Mouse (Mus musculus): Measurements from ENCODE around the gene Prps1. TPM values are rescaled to one million over a fixed set of nuclear protein-coding genes. Genes with fewer than 3 reads are reported as not detected.

Gene Prps1
- 19.6 and 21.2 TPM in 2 replicates for polyA plus RNA-seq (2015; fragmentation: Nextera tagmentation; extraction: Ambion mirVana)

GRCm38 (mm10) chrX:140456279-140456731, at the start of gene Prps1:
Gene Prps1 (plus strand): TSS chrX:140456613.

Other genes starting within 250 kb of the Prps1 start
- gene Frmpd3, start 114.3 kb upstream of the Prps1 start, polyA plus RNA-seq (2015; fragmentation: Nextera tagmentation; extraction: Ambion mirVana), result 0.12 TPM in 1 of 2 replicates, not detected in the other
- 59.9 and 68.1 TPM in 2 replicates for gene Tsc22d3, start 144.0 kb downstream of the Prps1 start, polyA plus RNA-seq (2015; fragmentation: Nextera tagmentation; extraction: Ambion mirVana)
- 3.1 and 3.7 TPM in 2 replicates for gene Mid2, start 208.0 kb downstream of the Prps1 start, polyA plus RNA-seq (2015; fragmentation: Nextera tagmentation; extraction: Ambion mirVana)

Measured in urinary bladder, postnatal 0 days (tissue).